Comparison of ENCODE assay signal across 15 mouse cellular contexts in the genomic region with DNA sequence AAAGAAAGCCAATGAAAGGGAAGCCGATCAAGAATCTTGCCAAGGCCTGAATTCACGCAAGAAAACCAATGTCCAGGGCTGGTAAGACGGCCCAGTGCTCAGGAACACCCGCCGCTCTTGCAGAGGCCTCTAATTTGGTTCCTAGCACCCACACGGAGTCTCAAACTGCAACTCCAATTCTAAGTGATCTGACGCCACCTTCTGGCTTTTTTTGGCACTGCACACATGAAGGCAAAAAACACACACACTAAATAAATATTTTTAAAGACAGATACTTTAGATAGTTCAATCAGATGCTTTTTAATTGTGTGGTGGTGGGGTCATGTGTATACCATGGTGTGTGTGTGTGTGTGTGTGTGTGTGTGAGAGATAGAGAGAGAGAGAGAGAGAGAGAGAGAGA.
"Had no signal": no experiment of that assay in that cellular context is flagged by ENCODE, and none has a peak within 500 bp of the region (broad histone marks: within the 10 kb centered on the region; RNA-seq: fewer than 3 reads in every experiment).

No protein-coding gene starts in this region.

- H3K9me3 ChIP-seq: limb, embryonic 12.5 days; stomach, embryonic 15.5 days had no signal

- H3K4me3 ChIP-seq: limb, embryonic 12.5 days; megakaryocyte, embryonic 14.5 days; stomach, embryonic 15.5 days had no signal

- H3K27me3 ChIP-seq: limb, embryonic 12.5 days; stomach, embryonic 15.5 days had no signal

- H3K27ac ChIP-seq: kidney, postnatal 0 days; limb, embryonic 12.5 days; liver, embryonic 14.5 days; macrophage; stomach, embryonic 15.5 days had no signal

- DNase-seq: kidney, adult 8-10 months; kidney, postnatal 36 days; layer of hippocampus, adult 9-11 months; layer of hippocampus, postnatal 36 days; liver; lung, adult 2 months; lung, postnatal 14 days; right cerebral cortex, postnatal 4 days; thymus, postnatal 4 days had no signal

- H3K9ac ChIP-seq: limb, embryonic 12.5 days; liver, embryonic 14.5 days; stomach, embryonic 15.5 days had no signal

- H3K36me3 ChIP-seq: limb, embryonic 12.5 days; stomach, embryonic 15.5 days had no signal

- H3K4me1 ChIP-seq: limb, embryonic 12.5 days; megakaryocyte, embryonic 14.5 days; stomach, embryonic 15.5 days had no signal
